In the genomic region with DNA sequence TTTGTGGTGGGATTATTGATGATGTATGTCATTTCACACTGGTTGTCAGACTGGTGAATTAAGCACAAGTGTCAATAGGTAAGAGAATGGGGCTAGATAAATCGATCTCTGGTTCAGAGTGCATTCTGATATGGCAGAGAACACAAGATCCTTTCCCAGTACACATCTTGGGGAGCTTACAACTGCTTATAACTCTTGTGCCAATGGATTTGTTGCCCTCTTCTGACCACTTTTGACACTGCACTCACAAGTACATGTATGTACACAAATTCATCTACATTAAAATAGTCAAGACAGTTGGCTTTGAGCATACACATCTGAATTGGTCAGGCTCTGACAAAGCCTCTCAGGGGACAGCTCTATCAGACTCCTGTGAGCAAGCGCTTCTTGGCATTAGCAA, we compare ENCODE assay signal across 10 mouse cellular contexts.
DNase-seq lines count a peak whose midpoint lies in the region; ATAC-seq and TF ChIP-seq lines count a peak whose summit lies in the region.
"Had no signal": no experiment of that assay in that cellular context is flagged by ENCODE, and none has a peak within 500 bp of the region (broad histone marks: within the 10 kb centered on the region; RNA-seq: fewer than 3 reads in every experiment).

No protein-coding gene starts in this region.

- no peak overlapping the region for H3K27ac ChIP-seq in hindbrain, postnatal 0 days
- H3K27ac ChIP-seq in stomach, postnatal 0 days (replicated peaks), result no peak overlapping the region
- H3K27ac ChIP-seq: heart, embryonic 15.5 days; liver, embryonic 13.5 days had no signal

- H3K9me3 ChIP-seq in hindbrain, postnatal 0 days (ENCODE audit: low read length), result no peaks in the 10 kb centered on the region
- no peaks in the 10 kb centered on the region for H3K9me3 ChIP-seq in stomach, postnatal 0 days (ENCODE audit: control insufficient read depth, low read length)
- H3K9me3 ChIP-seq: heart, embryonic 15.5 days; liver, embryonic 13.5 days had no signal

- no peak overlapping the region for H3K4me2 ChIP-seq in hindbrain, postnatal 0 days (ENCODE audit: low read depth, low read length)
- H3K4me2 ChIP-seq in stomach, postnatal 0 days (replicated peaks; ENCODE audit: low read depth), result no peak overlapping the region
- H3K4me2 ChIP-seq: heart, embryonic 15.5 days; liver, embryonic 13.5 days had no signal

- H3K9ac ChIP-seq in hindbrain, postnatal 0 days (replicated peaks; ENCODE audit: low read length), result no peak overlapping the region
- no peak overlapping the region for H3K9ac ChIP-seq in stomach, postnatal 0 days (ENCODE audit: low read length)
- H3K9ac ChIP-seq: heart, embryonic 15.5 days; liver, embryonic 13.5 days had no signal

- H3K36me3 ChIP-seq in hindbrain, postnatal 0 days (ENCODE audit: insufficient read depth, low read length), result no peaks in the 10 kb centered on the region
- H3K36me3 ChIP-seq in stomach, postnatal 0 days (ENCODE audit: control insufficient read depth, insufficient read depth, low read length), result no peaks in the 10 kb centered on the region
- H3K36me3 ChIP-seq: heart, embryonic 15.5 days; liver, embryonic 13.5 days had no signal

- ATAC-seq in hindbrain, postnatal 0 days, result no peak
- ATAC-seq in stomach, postnatal 0 days (ENCODE audit: low FRiP score, low TSS enrichment), result no peak

- peak; percentile 78 for TF ChIP-seq CTCF in hindbrain, postnatal 0 days (IDR thresholded peaks at IDR 0.05; ENCODE audit: low read depth)
- peak; percentile 71 for TF ChIP-seq CTCF in stomach, postnatal 0 days (IDR thresholded peaks at IDR 0.05; ENCODE audit: low read depth)

- 63% methylated on average over 2 of the region's 2 CpGs for WGBS in hindbrain, postnatal 0 days
- 65% methylated on average over 2 of the region's 2 CpGs for WGBS in stomach, postnatal 0 days

- no peak for TF ChIP-seq EP300 in stomach, postnatal 0 days (optimal IDR thresholded peaks at IDR 0.05)

- DNase-seq in cerebellum, postnatal 10 days, result peak; percentile 62 to 66
- DNase-seq in cerebellum, adult 8-10 months, result no peak
- DNase-seq in right cerebral cortex, adult 18-20 months, result peak; percentile 15
- DNase-seq in right cerebral cortex, postnatal 25 days, result no peak
- peak; percentile 73 for DNase-seq in hindbrain, postnatal 0 days (ENCODE audit: low spot score)
- DNase-seq in stomach, postnatal 0 days (ENCODE audit: low spot score), result no peak
- no peak for DNase-seq in urinary bladder, postnatal 36 days (ENCODE audit: low spot score in 2 of 2)
- no peak for DNase-seq in natural killer cell, adult 2 months (ENCODE audit: low spot score in 2 of 2)
- DNase-seq: liver, embryonic 13.5 days had no signal

- no peak overlapping the region for H3K4me3 ChIP-seq in hindbrain, postnatal 0 days (ENCODE audit: low read length)
- no peak overlapping the region for H3K4me3 ChIP-seq in stomach, postnatal 0 days (ENCODE audit: low read depth, low read length)
- H3K4me3 ChIP-seq: heart, embryonic 15.5 days; liver, embryonic 13.5 days had no signal

- H3K27me3 ChIP-seq in hindbrain, postnatal 0 days (ENCODE audit: insufficient read depth, low read length), result no peaks in the 10 kb centered on the region
- H3K27me3 ChIP-seq in stomach, postnatal 0 days (ENCODE audit: control insufficient read depth, insufficient read depth, low read length), result no peaks in the 10 kb centered on the region
- H3K27me3 ChIP-seq: heart, embryonic 15.5 days; liver, embryonic 13.5 days had no signal

- no peaks in the 10 kb centered on the region for H3K4me1 ChIP-seq in hindbrain, postnatal 0 days (ENCODE audit: insufficient read depth, low read length)
- no peaks in the 10 kb centered on the region for H3K4me1 ChIP-seq in stomach, postnatal 0 days (replicated peaks; ENCODE audit: control insufficient read depth, insufficient read depth)
- H3K4me1 ChIP-seq: heart, embryonic 15.5 days; liver, embryonic 13.5 days had no signal

Comparison
In these comparisons a context has a peak if more than half of its experiments do, and no peak if none do; other contexts are left out.
1. DNase-seq: peak in cerebellum, postnatal 10 days (2 of 2), right cerebral cortex, adult 18-20 months (single experiment) and hindbrain, postnatal 0 days (single experiment); none in cerebellum, adult 8-10 months (single experiment), right cerebral cortex, postnatal 25 days (single experiment), stomach, postnatal 0 days (single experiment), urinary bladder, postnatal 36 days (0 of 2) and natural killer cell, adult 2 months (0 of 2).